Mouse (Mus musculus) testis, adult 2 months (tissue): ENCODE results near the gene Ablim1. TPM values are rescaled to one million over a fixed set of nuclear protein-coding genes. Genes with fewer than 3 reads are reported as not detected.
A peak's percentile ranks its signal among the peaks of the same experiment; 100 is the strongest.

Experiments used
- H3K27ac ChIP-seq: fragments of 200-500 bp; 2 replicates; pipeline ENCODE4 v1.5.1; 2012; ENCODE audit warnings: low read depth, low read length; ENCODE audit not compliant: control insufficient read depth, insufficient read depth
- H3K27me3 ChIP-seq: fragments of 200-500 bp; 2 replicates; pipeline ENCODE4 v1.6.1; 2012; ENCODE audit warnings: mild to moderate bottlenecking, low read length, moderate library complexity; ENCODE audit not compliant: control insufficient read depth, insufficient read depth
- H3K36me3 ChIP-seq: fragments of 200-500 bp; 2 replicates; pipeline ENCODE4 v1.6.1; 2012; ENCODE audit warnings: mild to moderate bottlenecking, low read length; ENCODE audit not compliant: control insufficient read depth, insufficient read depth
- H3K4me1 ChIP-seq: fragments of 200-500 bp; 2 replicates; pipeline ENCODE4 v1.6.1; 2012; ENCODE audit warnings: low read length; ENCODE audit not compliant: control insufficient read depth, insufficient read depth
- H3K4me3 ChIP-seq: fragments of 200-500 bp; 2 replicates; pipeline ENCODE4 v1.5.1; 2012; ENCODE audit warnings: low read depth, mild to moderate bottlenecking, low read length, moderate library complexity, mixed read lengths; ENCODE audit not compliant: control insufficient read depth
- CTCF ChIP-seq: fragments of 200-500 bp; IDR thresholded peaks from 2 replicates; pipeline ENCODE4 v1.5.1; 2012; ENCODE audit warnings: low read depth, mild to moderate bottlenecking, inconsistent platforms, low read length, moderate library complexity; ENCODE audit not compliant: control insufficient read depth, insufficient read depth, insufficient replicate concordance
- POLR2A ChIP-seq: fragments of 200-500 bp; IDR thresholded peaks from 2 replicates; pipeline ENCODE4 v1.6.1; 2012; ENCODE audit warnings: low read depth, mild to moderate bottlenecking, inconsistent platforms, low read length, moderate library complexity; ENCODE audit not compliant: control insufficient read depth
- polyA plus RNA-seq: library from polyadenylated mRNA; depleted of rRNA; stranded (reverse); fragments of >200 nt; gene quantifications from 2 replicates; pipeline ENCODE4 v1.2.3, GENCODE M21; 2012

Gene Ablim1
- polyA plus RNA-seq, 1 experiment = 3.0 TPM

GRCm38 (mm10) chr19:57360341-57361130, 45.8 kb upstream of the Ablim1 start, which contains the start of gene Fam160b1:
Gene Fam160b1 (plus strand): TSS chr19:57360680.
- Histone ChIP-seq H3K4me1 (peaks cover 20% of the 10 kb centered on the region), H3K27me3 (no peaks in the 10 kb centered on the region), H3K4me3 (peak within 1 kb of the TSS; percentile 90), H3K36me3 (no peaks in the 10 kb centered on the region), H3K27ac (peak within 1 kb of the TSS; percentile 84)
- TF ChIP-seq CTCF (peak; percentile 74; the same call in 1 of the 2 replicates), POLR2A (peak; percentile 74)

- Histone ChIP-seq H3K36me3 (no peaks in the 10 kb centered on the region), H3K27me3 (no peaks in the 10 kb centered on the region), H3K4me1 (peaks cover 17% of the 10 kb centered on the region), H3K4me3 (peak overlapping the region; percentile 90), H3K27ac (peak overlapping the region; percentile 80)
- TF ChIP-seq CTCF (no peak), POLR2A (no peak)
Measured at GRCm38 (mm10) chr19:57359701-57360326, 45.1 kb upstream of the Ablim1 start.

GRCm38 (mm10) chr19:57358836-57359598, 44.3 kb upstream of the Ablim1 start:
- H3K27me3 ChIP-seq = no peaks in the 10 kb centered on the region
- TF ChIP-seq POLR2A = no peak
- no peak for TF ChIP-seq CTCF
- peaks cover 16% of the 10 kb centered on the region for H3K4me1 ChIP-seq
- peak overlapping the region; percentile 79 for H3K4me3 ChIP-seq
- H3K36me3 ChIP-seq = no peaks in the 10 kb centered on the region
- peak overlapping the region; percentile 85 for H3K27ac ChIP-seq

DNA sequence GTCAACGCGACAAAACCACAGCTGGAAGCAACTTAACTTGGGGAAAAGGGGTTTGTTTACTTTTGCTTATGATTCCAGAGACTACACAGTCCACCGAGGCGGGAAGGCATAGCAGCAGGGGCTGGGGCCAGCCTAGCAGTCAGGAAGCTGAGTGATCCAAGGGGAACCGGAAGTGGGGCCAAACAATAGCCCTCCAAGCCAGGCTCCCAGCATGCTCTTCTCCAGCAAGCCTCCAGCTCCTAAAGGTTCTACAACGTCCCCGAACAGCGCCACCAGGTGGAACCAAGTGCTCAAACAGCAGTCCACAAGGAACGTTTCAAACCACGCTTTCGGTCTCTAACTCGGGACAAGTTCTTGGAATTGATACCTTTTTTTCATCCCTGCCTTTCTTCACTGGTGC, 43.6 kb upstream of the Ablim1 start:
- Histone ChIP-seq H3K4me1 (peaks cover 16% of the 10 kb centered on the region), H3K27ac (peak overlapping the region; percentile 85), H3K4me3 (peak overlapping the region; percentile 79), H3K27me3 (no peaks in the 10 kb centered on the region), H3K36me3 (no peaks in the 10 kb centered on the region)
- peak; percentile 73; the same call in 1 of the 2 replicates for TF ChIP-seq CTCF
- TF ChIP-seq POLR2A = no peak

DNA sequence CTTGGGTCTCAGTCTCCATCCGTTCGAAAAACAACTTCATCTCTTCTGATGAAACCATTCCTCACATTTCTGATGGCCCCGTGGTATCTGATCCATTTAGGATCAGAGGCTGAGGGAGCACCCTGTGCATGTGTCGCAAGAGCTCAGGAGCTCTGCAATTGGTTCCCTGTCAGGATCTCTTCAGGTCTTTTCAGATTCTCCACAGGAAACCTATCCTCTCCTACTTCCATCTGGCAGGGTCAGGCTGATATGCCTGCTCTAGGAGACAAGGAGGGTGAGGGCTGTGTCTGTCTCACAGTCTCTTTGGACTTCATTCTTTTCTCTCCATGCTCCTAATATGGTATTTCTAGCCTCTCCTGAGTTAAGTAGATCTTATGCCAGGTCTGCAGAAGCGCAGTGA, 43.1 kb upstream of the Ablim1 start:
- Histone ChIP-seq H3K4me3 (no peak overlapping the region), H3K27ac (no peak overlapping the region), H3K4me1 (peaks cover 15% of the 10 kb centered on the region)

GRCm38 (mm10) chr19:57357244-57357643, 42.5 kb upstream of the Ablim1 start:
- no peaks in the 10 kb centered on the region for H3K36me3 ChIP-seq
- no peak overlapping the region for H3K4me3 ChIP-seq
- H3K27ac ChIP-seq = no peak overlapping the region
- TF ChIP-seq POLR2A = no peak
- TF ChIP-seq CTCF = no peak
- H3K4me1 ChIP-seq = peaks cover 16% of the 10 kb centered on the region
- no peaks in the 10 kb centered on the region for H3K27me3 ChIP-seq

More for the DNA sequence above, 43.1 kb upstream of the Ablim1 start:
- no peaks in the 10 kb centered on the region for H3K36me3 ChIP-seq
- H3K27me3 ChIP-seq = no peaks in the 10 kb centered on the region
- no peak for TF ChIP-seq POLR2A
- TF ChIP-seq CTCF = no peak

GRCm38 (mm10) chr19:57356273-57356672, 41.6 kb upstream of the Ablim1 start:
- H3K27ac ChIP-seq = 0 out of 2 replicates have a peak overlapping the region, but pooled peaks have one; percentile 43

More at GRCm38 (mm10) chr19:57356273-57356672, 41.6 kb upstream of the Ablim1 start:
- H3K27me3 ChIP-seq = no peaks in the 10 kb centered on the region
- H3K4me3 ChIP-seq = no peak overlapping the region
- peaks cover 16% of the 10 kb centered on the region for H3K4me1 ChIP-seq
- TF ChIP-seq POLR2A (no peak), CTCF (no peak)
- H3K36me3 ChIP-seq = no peaks in the 10 kb centered on the region
